Mouse (Mus musculus) heart, adult 18-20 months (tissue): ENCODE measurements around the gene Vegfa. TPM values are rescaled to one million over a fixed set of nuclear protein-coding genes. Genes with fewer than 3 reads are reported as not detected.
A peak's percentile ranks its signal among the peaks of the same experiment; 100 is the strongest.

Experiments used
- DNase-seq, 2 experiments: peaks; one replicate each; pipeline ENCODE4 v3.0.0; 2021 to 2022; ENCODE audit warnings: mixed read lengths in 1 of 2
- total RNA-seq, 2 experiments: library from RNA; stranded (reverse); gene quantifications; 2 replicates each; pipeline ENCODE4 v1.2.3; 2021

Gene Vegfa
- total RNA-seq, 2 experiments from 2014 or later, result 233 to 240 TPM

GRCm38 (mm10) chr17:46052146-46052545, 20.0 kb upstream of the Vegfa start:
- no peak for DNase-seq

- DNase-seq, result peak in 1 of 2 experiments; percentile 55
These were observed 19.2 kb upstream of the Vegfa start for GRCm38 (mm10) chr17:46051356-46051755.

- no peak for DNase-seq
These were observed 17.4 kb upstream of the Vegfa start for GRCm38 (mm10) chr17:46049567-46049966.

- DNase-seq, result no peak
These were observed 16.0 kb upstream of the Vegfa start for GRCm38 (mm10) chr17:46048184-46048583.

GRCm38 (mm10) chr17:46045742-46046141, 13.6 kb upstream of the Vegfa start:
- no peak for DNase-seq

- DNase-seq, result no peak
These were observed 12.8 kb upstream of the Vegfa start for GRCm38 (mm10) chr17:46044953-46045352.

GRCm38 (mm10) chr17:46042158-46042557, 10.0 kb upstream of the Vegfa start:
- no peak for DNase-seq

GRCm38 (mm10) chr17:46041679-46042078, 9.5 kb upstream of the Vegfa start:
- no peak for DNase-seq

- DNase-seq, result peak; percentile 33 to 69
These were observed 9.1 kb upstream of the Vegfa start for GRCm38 (mm10) chr17:46041223-46041622.

- no peak for DNase-seq
These were observed 8.4 kb upstream of the Vegfa start for GRCm38 (mm10) chr17:46040561-46040960.

- peak; percentile 45 to 51 for DNase-seq
These were observed 6.7 kb upstream of the Vegfa start for GRCm38 (mm10) chr17:46038906-46039305.

- no peak for DNase-seq
These were observed 4.2 kb upstream of the Vegfa start for GRCm38 (mm10) chr17:46036400-46036799.

GRCm38 (mm10) chr17:46034110-46034509, 1.9 kb upstream of the Vegfa start:
- DNase-seq, result no peak

- DNase-seq, result no peak
These were observed 1.4 kb upstream of the Vegfa start for GRCm38 (mm10) chr17:46033607-46034006.

- peak in 1 of 2 experiments; percentile 19 for DNase-seq
These were observed 953 bp upstream of the Vegfa start for GRCm38 (mm10) chr17:46033122-46033521.

- peak; percentile 70 to 76 for DNase-seq
These were observed 453 bp downstream of the Vegfa start for GRCm38 (mm10) chr17:46031621-46032211.

GRCm38 (mm10) chr17:46030731-46031620, 1.2 kb downstream of the Vegfa start:
- DNase-seq, result peak; percentile 75 to 77

GRCm38 (mm10) chr17:46030323-46030730, 1.8 kb downstream of the Vegfa start:
- peak; percentile 64 to 65 for DNase-seq

GRCm38 (mm10) chr17:46029554-46030207, 2.5 kb downstream of the Vegfa start:
- peak; percentile 32 to 50 for DNase-seq

- DNase-seq, result no peak
These were observed 3.1 kb downstream of the Vegfa start for GRCm38 (mm10) chr17:46029052-46029553.

- peak; percentile 39 to 56 for DNase-seq
These were observed 3.7 kb downstream of the Vegfa start for GRCm38 (mm10) chr17:46028210-46029051.
